ENCODE assay signal across 8 mouse cellular contexts in genomic region chr12:27338721-27339170, GRCm38 (mm10). TPM values are rescaled to one million over a fixed set of nuclear protein-coding genes. Genes with fewer than 3 reads are reported as not detected.
DNase-seq lines count a peak whose midpoint lies in the region; ATAC-seq and TF ChIP-seq lines count a peak whose summit lies in the region.
"Had no signal": no experiment of that assay in that cellular context is flagged by ENCODE, and none has a peak within 500 bp of the region (broad histone marks: within the 10 kb centered on the region; RNA-seq: fewer than 3 reads in every experiment).

No protein-coding gene starts in this region.

- H3K36me3 ChIP-seq in forebrain, embryonic 12.5 days (replicated peaks) = peaks cover 29% of the 10 kb centered on the region
- no peaks in the 10 kb centered on the region for H3K36me3 ChIP-seq in intestine, embryonic 15.5 days
- peaks cover 2% of the 10 kb centered on the region; the same call in 1 of the 2 replicates for H3K36me3 ChIP-seq in limb, embryonic 11.5 days (ENCODE audit: control insufficient read depth, insufficient read depth, low read length)
- no peaks in the 10 kb centered on the region for H3K36me3 ChIP-seq in midbrain, postnatal 0 days (ENCODE audit: insufficient read depth, low read length)

- DNase-seq in urinary bladder, postnatal 25 days (ENCODE audit: low spot score) = peak; percentile 7
- DNase-seq in urinary bladder, postnatal 4 days (ENCODE audit: low spot score in 2 of 2) = no peak
- no peak for DNase-seq in limb, embryonic 11.5 days (ENCODE audit: low spot score)
- DNase-seq in midbrain, postnatal 0 days (ENCODE audit: low spot score) = peak; percentile 48
- DNase-seq in spleen, postnatal 14 days (ENCODE audit: low spot score in 2 of 2) = no peak

- no peak for ATAC-seq in forebrain, embryonic 12.5 days (ENCODE audit: low FRiP score)
- ATAC-seq in intestine, embryonic 15.5 days = no peak
- no peak for ATAC-seq in limb, embryonic 11.5 days (ENCODE audit: insufficient number of reproducible peaks, low FRiP score, low TSS enrichment, low read depth)
- no peak for ATAC-seq in midbrain, postnatal 0 days (ENCODE audit: low FRiP score)

- H3K9me3 ChIP-seq in forebrain, embryonic 12.5 days = no peaks in the 10 kb centered on the region
- no peaks in the 10 kb centered on the region for H3K9me3 ChIP-seq in intestine, embryonic 15.5 days
- no peaks in the 10 kb centered on the region for H3K9me3 ChIP-seq in limb, embryonic 11.5 days (ENCODE audit: control insufficient read depth, low read length)
- no peaks in the 10 kb centered on the region for H3K9me3 ChIP-seq in midbrain, postnatal 0 days (ENCODE audit: low read length)

- H3K27me3 ChIP-seq in forebrain, embryonic 12.5 days = no peaks in the 10 kb centered on the region
- H3K27me3 ChIP-seq in intestine, embryonic 15.5 days (replicated peaks) = no peaks in the 10 kb centered on the region
- no peaks in the 10 kb centered on the region for H3K27me3 ChIP-seq in limb, embryonic 11.5 days (ENCODE audit: control insufficient read depth, insufficient read depth, low read length)
- H3K27me3 ChIP-seq in midbrain, postnatal 0 days (ENCODE audit: insufficient read depth, low read length) = no peaks in the 10 kb centered on the region

- peak overlapping the region; percentile 97 for H3K27ac ChIP-seq in forebrain, embryonic 12.5 days
- H3K27ac ChIP-seq in intestine, embryonic 15.5 days = peak overlapping the region; percentile 78
- peak overlapping the region; percentile 89 for H3K27ac ChIP-seq in limb, embryonic 11.5 days (replicated peaks; ENCODE audit: low read depth, low read length)
- peak overlapping the region; percentile 91 for H3K27ac ChIP-seq in midbrain, postnatal 0 days (ENCODE audit: low read depth, low read length)

- peaks cover 17% of the 10 kb centered on the region for H3K4me1 ChIP-seq in forebrain, embryonic 12.5 days
- no peaks in the 10 kb centered on the region; the same call in 1 of the 2 replicates for H3K4me1 ChIP-seq in intestine, embryonic 15.5 days (replicated peaks)
- H3K4me1 ChIP-seq in limb, embryonic 11.5 days (ENCODE audit: control insufficient read depth, insufficient read depth, low read length) = peaks cover 2% of the 10 kb centered on the region; the same call in 1 of the 2 replicates
- H3K4me1 ChIP-seq in midbrain, postnatal 0 days (ENCODE audit: insufficient read depth, low read length) = no peaks in the 10 kb centered on the region

- no peak for TF ChIP-seq CTCF in midbrain, postnatal 0 days (IDR thresholded peaks at IDR 0.05)

- H3K4me3 ChIP-seq in forebrain, embryonic 12.5 days (replicated peaks) = peak overlapping the region; percentile 100
- H3K4me3 ChIP-seq in intestine, embryonic 15.5 days (replicated peaks) = peak overlapping the region; percentile 57
- H3K4me3 ChIP-seq in limb, embryonic 11.5 days (ENCODE audit: low read depth, low read length) = peak overlapping the region; percentile 96
- peak overlapping the region; percentile 95 for H3K4me3 ChIP-seq in midbrain, postnatal 0 days (ENCODE audit: low read depth, low read length)

- peak overlapping the region; percentile 66 for H3K4me2 ChIP-seq in forebrain, embryonic 12.5 days
- H3K4me2 ChIP-seq in intestine, embryonic 15.5 days (replicated peaks) = peak overlapping the region; percentile 87
- peak overlapping the region; percentile 64 for H3K4me2 ChIP-seq in limb, embryonic 11.5 days (ENCODE audit: low read depth, severe bottlenecking)
- peak overlapping the region; percentile 63 for H3K4me2 ChIP-seq in midbrain, postnatal 0 days (ENCODE audit: low read depth, low read length, poor library complexity, severe bottlenecking)

- H3K9ac ChIP-seq in forebrain, embryonic 12.5 days = peak overlapping the region; percentile 99
- peak overlapping the region; percentile 79 for H3K9ac ChIP-seq in intestine, embryonic 15.5 days
- H3K9ac ChIP-seq in limb, embryonic 11.5 days (ENCODE audit: low read length) = peak overlapping the region; percentile 99
- H3K9ac ChIP-seq in midbrain, postnatal 0 days (replicated peaks; ENCODE audit: low read length, poor library complexity, severe bottlenecking) = peak overlapping the region; percentile 98

- 0% methylated on average over 40 of the region's 40 CpGs for WGBS in forebrain, embryonic 12.5 days
- under 1% methylated on average over 40 of the region's 40 CpGs for WGBS in intestine, embryonic 15.5 days
- WGBS in limb, embryonic 11.5 days = under 1% methylated on average over 40 of the region's 40 CpGs
- under 1% methylated on average over 40 of the region's 40 CpGs for WGBS in midbrain, postnatal 0 days

RNA-seq across cellular contexts. Expression of gene Sox11, which starts 3.6 kb away (rescaled TPM):
- 701 and 760 TPM in 2 replicates for polyA plus RNA-seq in forebrain, embryonic 12.5 days (2016; fragmentation: Nextera tagmentation; extraction: Ambion mirVana)
- 30.9 and 37.5 TPM in 2 replicates for polyA plus RNA-seq in intestine, embryonic 15.5 days (2015; fragmentation: Nextera tagmentation; extraction: Ambion mirVana)
- polyA plus RNA-seq in limb, embryonic 11.5 days (2014; fragmentation: Nextera tagmentation; extraction: Ambion mirVana) = 349 and 356 TPM in 2 replicates
- 148 and 180 TPM in 2 replicates for total RNA-seq in midbrain, postnatal 0 days (2014; rRNA removed)
- 137 and 154 TPM in 2 replicates for polyA plus RNA-seq in midbrain, postnatal 0 days (2015; fragmentation: Nextera tagmentation; extraction: Ambion mirVana)
- total RNA-seq: neutrophil, adult 5-6 weeks had no signal

Comparison
In these comparisons a context has a peak if more than half of its experiments do, and no peak if none do; other contexts are left out.
1. DNase-seq: peak in urinary bladder, postnatal 25 days (single experiment) and midbrain, postnatal 0 days (single experiment); none in urinary bladder, postnatal 4 days (0 of 2), limb, embryonic 11.5 days (single experiment) and spleen, postnatal 14 days (0 of 2).
2. Peak in every context shown above with its lines, with median percentiles within 50 percentile points of each other: H3K27ac ChIP-seq, H3K4me2 ChIP-seq, H3K4me3 ChIP-seq and H3K9ac ChIP-seq.